Mouse (Mus musculus) kidney, adult 18-20 months (tissue): ENCODE measurements around the gene Gna13.

ENCODE experiments used
- DNase-seq: peaks from one replicate; pipeline ENCODE4 v3.0.0; 2021

Gene Gna13

DNA sequence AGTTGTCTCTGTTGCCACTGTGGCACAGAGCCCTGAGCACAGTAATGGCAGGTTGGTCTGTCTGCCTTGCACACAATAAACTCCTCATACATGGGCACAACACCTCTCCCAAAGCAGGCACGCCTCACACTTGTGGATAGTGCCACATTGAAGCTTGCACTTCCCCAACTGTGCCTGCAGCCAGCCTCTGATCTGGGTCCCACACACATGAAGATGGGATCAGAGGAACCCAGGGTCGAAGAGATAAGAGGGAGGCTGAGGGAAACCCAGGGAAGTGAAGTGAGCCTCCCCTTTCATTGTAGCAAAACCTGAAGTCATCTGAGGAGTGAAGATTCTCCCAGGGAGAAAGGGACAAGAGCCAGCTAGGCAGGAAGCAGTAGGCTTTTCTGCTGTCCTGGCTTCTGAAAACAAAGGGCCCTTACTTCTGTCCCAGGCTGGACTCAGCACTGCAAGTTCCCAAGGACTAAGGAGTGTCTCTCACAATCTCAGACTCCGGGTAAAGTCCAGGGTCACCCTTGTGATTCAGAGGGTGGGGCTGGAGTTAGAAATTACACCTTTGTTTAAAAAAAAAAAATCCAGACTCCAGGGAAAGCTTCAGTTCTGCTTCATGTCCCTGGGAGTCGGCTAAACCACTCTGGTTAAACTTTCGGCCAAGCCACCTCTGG, 12.8 kb upstream of the Gna13 start:
- DNase-seq: peak; percentile 61

DNA sequence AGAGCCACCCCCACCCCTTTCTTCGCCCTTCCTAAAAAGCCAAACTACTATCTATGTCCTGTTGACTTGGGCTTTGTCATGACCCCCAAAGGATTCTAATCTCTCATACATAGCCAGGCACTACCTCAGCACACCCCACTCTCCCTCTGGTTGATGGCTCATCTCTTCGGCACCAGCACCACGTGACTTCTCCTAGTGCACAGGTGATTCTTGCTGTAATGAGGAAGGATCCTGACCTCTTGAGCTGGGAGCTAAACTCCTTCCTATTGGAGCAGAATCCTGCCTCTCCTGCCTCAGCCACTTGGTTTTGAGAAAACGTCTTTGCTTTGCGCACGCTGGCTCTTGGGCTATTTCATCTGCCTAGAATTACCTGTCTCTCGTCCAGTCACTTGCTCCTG, 12.3 kb upstream of the Gna13 start:
- DNase-seq: no peak

DNA sequence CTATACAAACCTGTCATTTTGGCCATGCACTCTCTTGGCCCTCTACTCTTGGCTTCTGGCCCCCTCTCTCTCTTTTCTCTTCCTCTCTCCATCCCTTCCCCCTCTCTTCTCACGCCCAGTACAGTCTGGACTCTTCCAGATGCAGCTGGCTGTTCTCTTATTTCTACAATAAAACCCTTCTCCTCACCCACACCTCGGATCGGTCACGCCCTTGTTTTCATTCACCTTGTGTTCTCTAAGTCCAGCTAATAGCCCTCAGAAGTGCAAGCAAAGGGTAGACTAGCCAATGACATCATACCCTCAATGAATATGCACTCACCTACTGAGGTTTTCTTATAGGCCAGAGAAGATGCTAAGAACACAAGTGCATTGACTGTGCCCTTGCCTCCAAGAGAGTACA, 11.1 kb upstream of the Gna13 start:
- DNase-seq: no peak

DNA sequence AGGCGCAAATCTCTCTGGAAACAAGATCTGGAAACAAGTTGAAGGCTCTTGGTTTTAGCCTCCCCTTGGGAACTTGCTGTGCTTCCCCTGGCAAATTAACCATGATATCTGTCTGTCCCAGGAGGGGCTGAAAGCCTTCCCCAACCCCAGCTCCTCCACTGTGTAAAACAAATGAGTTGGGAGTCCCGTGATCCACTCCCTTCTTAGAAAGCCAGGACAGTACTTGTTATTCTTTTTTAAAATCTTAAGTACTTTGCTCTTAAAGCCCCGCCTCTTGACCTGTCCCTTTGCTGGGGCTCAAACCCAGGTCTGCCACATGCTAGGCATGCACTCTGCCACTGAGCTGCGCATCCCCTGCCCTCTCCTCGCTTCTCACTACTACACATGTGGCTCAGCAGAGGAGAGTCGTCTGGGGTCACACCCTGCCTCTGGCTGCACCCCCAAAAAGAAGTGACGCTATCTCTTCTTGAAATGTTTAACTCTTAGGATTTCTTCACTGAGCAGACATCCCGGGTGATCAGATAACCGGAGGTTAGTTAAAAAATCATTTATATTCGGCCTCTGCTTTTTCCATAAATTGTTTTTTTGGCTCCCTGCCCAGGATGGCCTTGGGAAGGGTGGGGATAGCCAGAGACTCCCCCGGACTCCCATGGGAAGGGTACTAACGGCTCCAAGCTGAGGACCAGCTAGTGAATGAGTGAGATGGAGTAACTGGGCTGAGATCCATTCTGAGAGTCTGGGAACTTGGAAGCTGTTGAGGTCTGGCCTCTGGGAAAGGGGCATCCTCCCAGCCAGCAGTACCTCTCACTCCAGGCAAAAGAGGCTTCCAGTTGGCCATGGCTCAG, 9.0 kb upstream of the Gna13 start:
- no peak for DNase-seq

DNA sequence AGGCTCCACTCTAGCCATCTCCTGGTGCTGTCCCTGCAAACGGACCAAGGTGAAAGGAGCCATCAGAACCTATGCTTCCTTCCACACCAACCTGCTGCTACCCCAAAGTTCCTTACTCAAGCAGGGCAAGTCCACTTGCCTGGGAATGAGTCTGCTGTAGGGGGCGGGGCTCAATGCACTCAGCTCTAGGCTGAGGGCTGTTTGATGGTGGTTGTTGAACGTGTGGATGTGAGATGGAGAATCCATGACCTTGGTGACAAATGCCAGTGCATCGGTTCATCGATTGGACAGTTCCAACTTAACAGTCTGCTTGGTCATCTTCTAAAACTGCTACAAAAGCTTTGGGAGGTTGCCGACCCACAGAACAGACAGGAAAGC, 8.4 kb upstream of the Gna13 start:
- no peak for DNase-seq

DNA sequence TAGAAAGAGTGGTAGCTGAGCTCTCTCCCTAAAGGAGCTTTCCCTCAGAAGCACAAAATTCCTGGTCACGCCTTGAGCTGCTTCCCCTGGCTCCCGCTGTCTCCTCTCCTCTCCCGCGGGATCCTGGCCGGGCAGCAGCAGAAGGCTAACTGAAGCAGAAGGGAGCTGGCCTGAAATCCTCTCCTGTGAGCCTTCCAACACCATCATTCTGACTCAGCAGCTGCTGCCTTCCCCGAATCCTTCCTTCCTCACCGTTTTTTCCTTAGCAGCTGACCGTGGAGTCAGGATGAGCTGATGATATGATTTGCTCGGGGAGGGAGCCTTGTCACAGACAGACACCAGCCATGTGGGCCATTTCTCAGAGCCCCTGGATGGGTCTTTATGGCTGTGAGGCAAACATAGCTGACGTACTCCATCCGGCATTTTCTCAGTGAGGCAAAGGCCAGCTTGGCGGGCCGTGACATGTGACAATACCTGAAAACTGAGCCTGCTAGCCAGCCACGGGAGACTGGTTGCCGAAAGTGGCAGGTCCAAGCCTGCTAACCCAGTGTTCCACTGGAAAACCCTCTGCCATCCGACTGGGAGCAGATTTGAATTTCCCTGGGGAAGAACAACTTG, 6.8 kb upstream of the Gna13 start:
- DNase-seq: peak; percentile 29

DNA sequence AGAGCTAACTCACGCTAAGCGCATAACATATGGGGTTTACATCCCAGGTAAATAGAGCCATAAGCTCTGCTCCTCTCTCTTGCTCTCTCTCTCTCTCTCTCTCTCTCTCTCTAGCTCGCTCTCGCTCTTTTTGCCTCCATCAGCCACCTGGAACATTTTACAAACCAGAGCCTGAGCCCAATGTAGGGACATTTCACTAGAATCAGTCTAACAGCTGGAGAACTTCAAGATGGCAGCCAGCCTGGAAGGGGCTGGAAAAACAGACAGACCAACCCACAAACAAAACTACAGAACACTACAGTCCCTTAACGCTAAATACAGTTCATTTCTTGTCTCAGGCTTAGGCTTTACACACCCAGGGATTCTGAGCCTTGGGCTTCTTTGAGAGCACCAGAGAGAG, 5.5 kb upstream of the Gna13 start:
- no peak for DNase-seq

DNA sequence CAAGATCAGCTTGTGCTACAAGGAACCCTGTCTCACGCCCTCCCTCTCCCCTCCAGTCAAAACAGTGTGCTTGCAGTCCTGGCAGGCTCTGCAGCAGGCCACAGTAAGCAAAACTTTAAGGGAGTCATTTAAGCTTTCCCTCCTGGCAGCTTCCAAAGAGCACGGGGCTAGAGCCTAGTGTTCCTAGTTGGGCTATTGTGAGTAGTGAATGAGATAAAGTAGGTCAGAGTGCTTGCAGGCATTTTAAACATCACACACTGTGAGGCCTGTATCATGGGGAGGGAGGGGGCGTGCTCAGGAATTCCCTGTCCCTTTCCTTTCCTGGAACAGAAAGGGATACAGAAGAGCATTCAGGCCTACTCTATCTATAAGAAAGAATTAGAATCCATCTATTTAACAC, 4.1 kb upstream of the Gna13 start:
- peak; percentile 8 for DNase-seq

DNA sequence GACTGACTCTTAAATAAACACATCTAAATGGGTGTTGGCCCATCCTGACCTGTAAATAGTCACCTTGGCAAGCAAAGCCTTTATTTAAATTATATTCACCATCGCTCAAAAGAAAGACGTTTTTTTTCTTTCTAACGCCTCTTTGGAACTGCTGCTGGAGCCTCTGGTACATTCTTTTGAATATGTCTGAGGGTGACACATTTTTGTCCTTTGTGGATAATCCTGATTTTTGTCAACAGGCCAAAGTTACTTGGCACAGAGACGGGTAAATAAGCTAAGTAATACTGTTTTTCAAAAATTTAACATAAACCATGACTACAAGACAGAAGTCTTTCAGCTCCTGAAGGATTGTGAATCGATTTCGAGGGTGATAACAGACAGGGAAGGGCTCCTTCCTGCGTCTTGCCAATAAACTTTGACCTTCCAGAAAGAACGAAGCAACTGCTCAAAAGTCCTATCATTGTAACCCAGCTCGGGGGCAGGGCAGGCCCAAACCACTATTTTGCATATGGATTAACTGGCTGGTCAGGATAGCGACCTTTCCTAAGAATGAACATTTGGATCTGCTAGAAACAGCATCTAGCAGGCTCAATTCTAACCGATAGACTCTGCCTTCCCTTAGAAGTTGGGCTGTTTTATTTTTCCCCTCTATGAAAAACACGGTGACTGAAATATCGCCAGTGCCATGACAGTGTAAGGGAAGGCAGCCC, 3.4 kb upstream of the Gna13 start:
- peak; percentile 13 for DNase-seq

DNA sequence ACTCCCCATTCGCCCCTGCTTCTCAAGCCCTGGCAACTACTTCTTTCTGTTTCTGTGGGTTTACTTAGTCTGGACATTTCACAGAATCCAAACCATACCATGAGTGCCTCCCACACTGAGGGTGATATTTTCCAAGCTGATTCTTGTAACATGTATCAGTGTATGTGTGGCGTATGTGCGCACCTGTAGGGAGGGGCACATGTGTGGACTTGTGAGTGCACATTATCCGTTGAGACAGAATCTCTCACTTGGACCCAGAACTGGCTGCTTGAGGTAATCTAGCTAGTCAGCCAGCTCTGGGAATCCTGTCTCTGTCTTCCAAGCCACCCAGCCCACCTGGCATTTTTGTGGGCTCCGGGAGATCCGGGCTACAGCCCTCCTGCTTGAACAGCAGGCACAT, 2.5 kb upstream of the Gna13 start:
- no peak for DNase-seq

DNA sequence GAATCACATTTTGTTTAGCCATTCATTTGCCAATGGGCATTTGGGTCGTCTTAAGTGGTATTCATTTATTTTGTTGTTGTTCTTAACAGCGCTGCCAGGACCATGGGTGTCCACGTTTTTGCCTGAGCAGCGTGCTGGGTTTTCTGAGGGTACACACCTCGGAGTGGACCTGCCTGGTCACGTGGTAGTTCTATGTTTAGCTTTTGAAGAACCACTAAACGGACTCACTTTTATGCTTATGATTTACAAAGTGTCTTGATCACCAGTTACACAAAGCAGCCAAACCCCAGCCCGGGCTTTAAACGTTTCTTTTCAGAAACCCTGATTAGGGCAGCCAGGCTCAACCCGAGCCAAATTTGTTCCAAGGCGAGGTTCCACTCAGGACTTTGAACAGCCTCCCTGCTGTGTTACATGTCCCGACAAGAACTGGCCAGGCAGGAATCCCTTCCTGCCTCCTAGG, 2.0 kb upstream of the Gna13 start:
- peak; percentile 40 for DNase-seq

DNA sequence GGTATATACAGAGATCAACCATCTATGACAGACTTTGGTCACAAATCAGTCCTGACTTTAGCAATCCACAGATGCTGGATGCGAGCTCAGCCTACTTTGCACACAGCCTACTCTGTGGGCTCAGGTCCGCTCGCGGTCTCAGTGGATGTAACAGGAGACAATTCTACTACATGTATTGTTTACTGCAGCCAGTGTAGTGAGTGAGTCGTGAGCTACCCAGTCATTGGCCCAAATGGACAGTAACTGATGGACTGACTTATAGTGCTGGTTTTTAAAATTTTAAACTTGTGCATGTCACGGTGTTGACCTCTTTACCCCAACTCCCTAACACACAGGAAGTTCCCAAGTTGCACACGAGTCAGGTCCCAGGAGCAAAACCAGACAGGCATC, 1.4 kb upstream of the Gna13 start:
- no peak for DNase-seq

DNA sequence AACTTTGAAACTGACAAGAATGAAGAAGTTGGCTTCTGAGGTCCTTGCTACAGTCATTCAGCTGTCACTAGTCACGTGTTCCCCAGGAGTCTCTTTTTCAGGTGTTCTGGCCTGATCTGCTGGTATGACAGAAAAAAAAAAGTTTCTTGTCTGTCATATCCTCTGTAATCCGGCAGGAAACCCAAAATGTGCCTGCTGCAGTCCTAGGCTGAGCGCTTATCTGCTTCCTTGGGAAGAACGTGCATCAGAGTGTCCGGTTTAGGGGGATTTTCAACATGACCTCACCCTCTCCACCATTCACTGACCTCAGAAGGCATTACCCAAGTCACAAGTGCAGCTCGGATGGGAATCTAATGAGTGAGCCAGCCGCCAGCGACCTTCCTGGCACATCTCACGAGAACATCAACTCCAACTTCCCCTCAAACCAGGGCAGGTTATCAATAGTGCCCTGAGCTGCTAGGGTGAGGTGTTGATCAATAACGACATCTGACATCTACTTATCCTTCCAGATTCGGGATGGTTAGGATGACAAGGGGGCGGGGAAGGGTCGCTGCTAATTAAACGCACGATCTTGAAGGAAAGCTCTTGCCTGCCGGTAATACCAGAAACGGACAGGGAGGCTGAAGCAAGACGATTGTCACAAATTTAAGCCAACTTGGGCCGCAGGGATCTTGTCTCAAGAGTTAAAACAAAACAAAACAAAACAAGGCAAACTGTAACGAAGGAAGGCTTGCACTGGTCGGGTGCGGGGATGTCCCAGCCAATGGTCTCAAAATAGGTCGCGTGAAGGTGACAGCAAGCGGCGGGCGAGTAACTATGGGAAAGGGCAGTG, 784 bp upstream of the Gna13 start:
- peak; percentile 52 for DNase-seq

DNA sequence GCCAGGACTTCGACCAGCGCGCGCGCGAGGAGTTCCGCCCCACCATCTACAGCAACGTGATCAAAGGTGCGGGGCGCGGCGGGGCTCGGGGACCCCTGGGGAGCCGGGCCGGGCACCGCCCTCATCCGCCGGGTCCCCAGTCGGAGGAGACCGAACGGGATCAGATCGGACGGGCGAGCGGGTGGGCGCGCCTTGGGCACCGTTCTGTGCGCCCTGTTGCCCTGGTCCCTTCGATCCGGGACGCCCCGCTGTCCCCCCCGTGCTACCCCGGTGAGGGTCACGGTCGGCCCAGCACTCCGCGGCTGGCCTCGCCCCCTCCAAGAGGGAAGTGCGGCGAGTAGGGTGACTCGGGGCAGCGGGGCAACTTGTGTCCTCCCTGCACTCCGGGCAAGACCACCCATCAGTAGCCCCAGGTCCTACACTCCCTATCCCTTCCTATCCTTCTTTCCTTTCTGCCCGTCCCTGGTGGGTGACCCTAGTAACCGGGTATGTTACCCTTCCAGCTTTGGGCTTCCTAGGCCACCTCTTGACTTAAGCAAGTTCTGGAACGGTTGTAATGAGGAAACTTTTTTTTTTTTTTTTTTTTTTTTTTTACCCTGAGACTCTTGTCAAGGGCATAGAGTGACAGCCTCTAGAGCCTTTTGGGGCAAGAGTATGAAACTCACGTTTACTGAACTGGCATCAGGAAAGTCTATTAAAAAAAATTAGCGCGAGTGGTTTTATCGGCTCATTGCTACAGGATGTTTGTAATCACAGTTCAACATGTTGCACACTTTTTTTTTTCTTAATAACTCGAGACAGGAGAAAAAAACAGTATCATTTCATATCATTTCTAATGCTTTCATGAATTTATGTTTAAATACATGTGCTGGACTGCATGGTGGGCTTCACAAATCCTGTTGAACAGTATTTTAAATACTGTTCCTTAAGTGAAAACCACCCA, 831 bp downstream of the Gna13 start:
- DNase-seq: peak; percentile 71

DNA sequence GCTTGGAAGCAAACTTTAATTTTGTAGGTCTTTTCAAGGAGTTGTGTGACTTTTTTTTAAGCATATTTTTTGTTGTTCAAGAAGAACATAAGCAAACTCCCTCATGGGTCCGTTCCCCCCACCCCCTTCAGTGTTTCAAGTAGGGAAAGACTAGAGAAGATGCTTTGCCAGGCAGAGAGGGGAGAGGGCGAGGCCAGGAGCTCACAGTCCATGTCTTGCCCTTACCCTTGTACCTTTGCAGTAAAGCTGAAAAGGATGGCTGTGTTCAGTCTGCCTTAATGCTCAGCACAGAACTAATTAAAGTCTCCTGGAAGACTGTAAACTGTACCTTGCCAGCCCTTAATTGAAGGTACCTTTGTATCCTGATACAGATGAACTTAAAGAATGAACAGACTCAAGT, 1.7 kb downstream of the Gna13 start:
- DNase-seq: no peak

DNA sequence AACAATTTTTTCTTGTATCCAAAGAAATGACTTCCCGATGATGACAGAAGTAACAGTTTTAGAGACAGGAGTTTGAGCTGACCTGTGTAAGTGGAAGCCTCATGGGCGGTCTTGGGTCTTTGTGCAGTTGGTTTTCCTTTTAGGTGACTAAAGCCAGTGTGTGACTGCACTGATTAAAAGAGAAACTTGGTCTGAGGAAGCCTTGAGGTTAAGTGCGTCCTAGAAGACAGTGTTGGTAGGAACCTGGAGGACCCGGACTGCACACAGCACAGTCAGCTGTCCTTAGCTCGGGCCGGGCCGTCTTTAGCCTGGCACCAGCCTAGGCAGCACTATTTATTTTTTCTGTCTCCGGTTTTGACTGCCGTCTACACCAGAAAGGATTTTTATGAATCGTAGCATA, 2.2 kb downstream of the Gna13 start:
- DNase-seq: no peak

DNA sequence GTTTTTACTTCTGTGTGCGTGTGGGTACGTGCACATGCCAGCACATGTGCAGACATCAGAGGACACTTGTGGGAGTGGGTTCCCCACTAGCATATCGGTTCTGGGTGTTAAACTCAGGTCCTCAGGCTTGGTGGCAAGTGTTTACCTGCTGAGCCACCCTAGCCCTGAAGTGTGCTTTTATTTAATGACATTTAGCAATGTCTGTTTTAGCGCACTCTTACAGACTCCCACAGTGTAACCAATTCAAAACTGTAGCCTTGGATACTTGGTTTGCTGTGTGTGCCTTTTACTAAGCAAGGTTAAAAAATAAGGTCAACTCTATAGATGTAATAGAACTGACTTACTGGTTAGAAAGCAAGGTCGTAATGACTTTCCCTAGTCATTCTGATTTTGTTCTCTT, 3.2 kb downstream of the Gna13 start:
- DNase-seq: no peak

DNA sequence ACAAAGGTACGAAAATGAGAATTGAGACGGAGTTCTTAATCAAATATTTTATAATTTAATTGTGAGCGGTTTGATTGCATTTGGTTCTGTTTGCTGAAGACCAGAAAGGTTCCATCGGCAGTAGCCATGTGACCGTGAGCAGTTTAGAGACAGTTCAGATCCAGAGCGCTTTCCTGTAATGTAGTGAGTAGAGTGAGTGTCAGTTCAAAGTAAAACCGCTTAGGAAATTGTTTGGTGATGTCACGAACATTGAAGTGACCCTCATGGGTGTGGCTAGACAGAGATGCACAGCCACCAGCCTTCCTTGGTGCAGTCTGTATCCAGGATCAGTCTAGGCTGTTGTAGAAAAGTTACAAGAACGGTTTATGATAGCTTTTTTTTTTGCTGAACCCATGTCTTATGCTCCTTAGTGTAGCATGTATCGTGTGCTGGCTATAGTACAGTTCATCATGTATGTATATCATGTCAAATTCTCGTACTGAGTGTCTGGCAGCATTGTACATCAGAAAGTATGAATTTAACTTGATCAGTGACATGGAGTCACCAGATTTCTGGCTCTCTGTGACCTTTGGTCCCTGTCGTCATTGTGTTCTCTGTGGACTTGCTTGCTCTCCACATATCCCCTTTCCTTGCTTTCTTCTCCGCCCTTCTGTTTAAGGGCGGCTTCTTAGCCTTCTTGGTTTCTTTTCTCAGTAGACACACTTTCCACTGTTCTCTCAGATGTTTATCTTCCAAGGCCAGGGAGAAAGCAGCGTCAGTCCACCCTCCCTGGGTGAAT, 4.4 kb downstream of the Gna13 start:
- no peak for DNase-seq

DNA sequence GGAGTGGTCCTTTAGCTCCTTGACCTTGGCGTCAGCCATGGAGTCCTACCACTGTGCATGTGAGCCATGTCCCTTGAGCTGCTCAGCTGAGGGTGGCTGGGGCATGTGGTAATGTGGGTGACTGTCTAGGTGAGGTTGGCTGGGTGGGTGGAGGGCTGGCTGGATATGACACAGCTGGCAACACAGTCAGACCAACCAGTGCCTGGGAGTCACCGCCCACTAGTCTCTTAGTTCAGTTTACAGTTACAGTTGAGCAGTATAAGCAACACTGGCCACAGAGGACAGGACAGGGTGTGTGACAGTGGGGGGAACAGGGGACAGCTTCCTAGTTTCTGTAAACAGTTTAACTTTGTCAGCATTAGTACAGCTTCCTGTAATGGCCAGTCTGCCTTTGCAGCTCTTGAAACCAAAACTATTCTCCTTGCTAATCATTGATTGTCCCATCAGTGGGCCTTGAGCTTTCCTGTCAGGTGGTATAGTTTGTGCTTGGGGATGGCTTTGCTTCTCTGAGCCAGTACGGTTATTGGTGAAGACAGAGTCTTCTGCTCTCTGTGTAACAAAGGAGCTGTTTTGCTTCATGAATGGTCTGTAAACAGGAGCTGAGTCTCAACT, 6.5 kb downstream of the Gna13 start:
- DNase-seq: no peak

DNA sequence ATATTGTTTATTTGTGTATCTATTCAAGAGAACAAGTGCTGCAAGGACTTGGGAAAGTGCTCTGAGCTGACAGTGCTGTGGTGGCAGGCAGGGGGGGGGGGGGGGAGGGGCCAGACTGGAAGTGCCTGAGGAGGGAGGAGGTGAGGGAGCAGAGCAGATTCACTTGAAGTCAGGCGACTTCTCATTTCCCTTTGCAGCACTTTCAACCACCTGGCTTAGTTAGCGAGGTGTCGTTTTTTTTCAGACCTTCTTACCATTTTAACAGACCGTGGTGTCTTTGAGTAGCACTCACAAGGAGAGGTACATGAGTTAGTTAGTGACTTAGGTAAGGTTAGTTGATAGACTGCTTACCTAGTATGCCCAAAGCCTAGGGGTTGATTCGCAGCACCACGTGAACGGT, 12.8 kb downstream of the Gna13 start:
- no peak for DNase-seq
